Mouse (Mus musculus): ENCODE results near the gene Pcdh15.

DNA sequence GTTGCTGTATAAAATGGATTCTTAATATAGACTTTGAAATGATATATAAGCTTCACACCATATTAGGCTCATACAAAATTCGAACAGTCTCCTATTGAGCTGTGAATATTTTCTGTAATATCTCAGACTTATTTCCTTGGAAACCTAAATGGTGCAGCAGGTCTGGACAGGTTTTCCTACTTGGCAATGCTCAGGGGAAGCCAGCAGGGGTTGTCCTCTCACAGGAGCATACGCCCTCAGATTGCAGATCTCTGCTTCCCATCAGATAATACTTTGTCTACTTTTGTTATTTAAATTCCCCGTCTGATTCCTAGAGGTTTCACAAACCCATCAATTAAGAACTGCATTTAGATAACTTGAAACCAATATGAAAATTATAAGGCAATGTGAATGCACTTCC is 1492.7 kb downstream of the Pcdh15 start:
- TF ChIP-seq CTCF (conservative IDR thresholded peaks at IDR 0.05; ENCODE audit: low read length) (no peak), NANOG (IDR thresholded peaks at IDR 0.05; ENCODE audit: borderline replicate concordance, low read length) (no peak)
